Mouse (Mus musculus) G1E (cell line): ENCODE measurements around the gene Ssh2.

Experiments used
- CTCF ChIP-seq: IDR thresholded peaks from 2 replicates; pipeline ENCODE4 v1.5.1; 2012; ENCODE audit warnings: low read depth, low read length, inconsistent platforms, mixed read lengths
- TAL1 ChIP-seq: conservative IDR thresholded peaks from 2 replicates; pipeline ENCODE4 v1.6.1; 2012; ENCODE audit warnings: low read depth, low read length, inconsistent platforms, mixed read lengths

- no peak for TF ChIP-seq CTCF
- no peak for TF ChIP-seq TAL1
Observed at GRCm38 (mm10) chr11:77468397-77468796, 252.3 kb downstream of the Ssh2 start.
